Mouse (Mus musculus): ENCODE measurements around the gene Mbnl2. TPM values are rescaled to one million over a fixed set of nuclear protein-coding genes. Genes with fewer than 3 reads are reported as not detected.

Mbnl2 gene
- polyA plus RNA-seq, 1 experiment from 2014 or later, result 163 TPM

- Histone ChIP-seq H3K27ac (no peak overlapping the region), H3K4me3 (no peak overlapping the region), H3K4me2 (no peak overlapping the region), H3K36me3 (no peaks in the 10 kb centered on the region), H3K9me3 (no peaks in the 10 kb centered on the region), H3K4me1 (no peaks in the 10 kb centered on the region), H3K9ac (no peak overlapping the region), H3K27me3 (no peaks in the 10 kb centered on the region)
- ATAC-seq (ENCODE audit: insufficient number of reproducible peaks, low FRiP score, low TSS enrichment, low read depth), result no peak
- 80% methylated on average over 11 of the region's 11 CpGs for WGBS
Observed at GRCm38 (mm10) chr14:120261606-120262005, 13.9 kb upstream of the Mbnl2 start.

- Histone ChIP-seq H3K27ac (no peak overlapping the region), H3K4me3 (no peak overlapping the region), H3K9ac (no peak overlapping the region), H3K9me3 (no peaks in the 10 kb centered on the region), H3K36me3 (no peaks in the 10 kb centered on the region), H3K27me3 (no peaks in the 10 kb centered on the region), H3K4me1 (no peaks in the 10 kb centered on the region), H3K4me2 (no peak overlapping the region)
- 89% methylated on average over 14 of the region's 14 CpGs for WGBS
- no peak for ATAC-seq (ENCODE audit: insufficient number of reproducible peaks, low FRiP score, low TSS enrichment, low read depth)
Observed at GRCm38 (mm10) chr14:120262660-120263379, 12.6 kb upstream of the Mbnl2 start.

- H3K4me2 ChIP-seq, result no peak overlapping the region
- 79% methylated on average over 11 of the region's 11 CpGs for WGBS
- no peaks in the 10 kb centered on the region for H3K4me1 ChIP-seq
- H3K27ac ChIP-seq, result no peak overlapping the region
- no peak for ATAC-seq (ENCODE audit: insufficient number of reproducible peaks, low FRiP score, low TSS enrichment, low read depth)
- H3K36me3 ChIP-seq, result no peaks in the 10 kb centered on the region
- no peaks in the 10 kb centered on the region for H3K27me3 ChIP-seq
- no peak overlapping the region for H3K9ac ChIP-seq
- no peaks in the 10 kb centered on the region for H3K9me3 ChIP-seq
- no peak overlapping the region for H3K4me3 ChIP-seq
Observed at GRCm38 (mm10) chr14:120263380-120264135, 11.9 kb upstream of the Mbnl2 start.

- Histone ChIP-seq H3K27me3 (no peaks in the 10 kb centered on the region), H3K4me2 (no peak overlapping the region), H3K9me3 (no peaks in the 10 kb centered on the region), H3K4me3 (no peak overlapping the region), H3K4me1 (no peaks in the 10 kb centered on the region), H3K27ac (no peak overlapping the region), H3K9ac (no peak overlapping the region), H3K36me3 (no peaks in the 10 kb centered on the region)
- ATAC-seq (ENCODE audit: insufficient number of reproducible peaks, low FRiP score, low TSS enrichment, low read depth), result no peak
Observed at GRCm38 (mm10) chr14:120265886-120266285, 9.6 kb upstream of the Mbnl2 start.

- Histone ChIP-seq H3K9me3 (no peaks in the 10 kb centered on the region), H3K27me3 (no peaks in the 10 kb centered on the region), H3K9ac (no peak overlapping the region), H3K36me3 (no peaks in the 10 kb centered on the region), H3K4me3 (no peak overlapping the region), H3K4me2 (no peak overlapping the region), H3K4me1 (no peaks in the 10 kb centered on the region), H3K27ac (no peak overlapping the region)
- ATAC-seq (ENCODE audit: insufficient number of reproducible peaks, low FRiP score, low TSS enrichment, low read depth), result no peak
- 95% methylated on average over 4 of the region's 4 CpGs for WGBS
Observed at GRCm38 (mm10) chr14:120267130-120267529, 8.3 kb upstream of the Mbnl2 start.

GRCm38 (mm10) chr14:120270031-120270430, 5.4 kb upstream of the Mbnl2 start:
- Histone ChIP-seq H3K4me2 (no peak overlapping the region), H3K9me3 (no peaks in the 10 kb centered on the region), H3K4me1 (peaks cover 5% of the 10 kb centered on the region), H3K36me3 (no peaks in the 10 kb centered on the region), H3K9ac (no peak overlapping the region), H3K27ac (no peak overlapping the region), H3K4me3 (no peak overlapping the region), H3K27me3 (no peaks in the 10 kb centered on the region)
- ATAC-seq (ENCODE audit: insufficient number of reproducible peaks, low FRiP score, low TSS enrichment, low read depth), result no peak
- WGBS, result 81% methylated on average over 3 of the region's 3 CpGs

GRCm38 (mm10) chr14:120270633-120271032, 4.8 kb upstream of the Mbnl2 start:
- Histone ChIP-seq H3K4me3 (no peak overlapping the region), H3K4me2 (no peak overlapping the region), H3K27me3 (no peaks in the 10 kb centered on the region), H3K4me1 (peaks cover 7% of the 10 kb centered on the region), H3K9ac (no peak overlapping the region), H3K9me3 (no peaks in the 10 kb centered on the region), H3K36me3 (no peaks in the 10 kb centered on the region), H3K27ac (no peak overlapping the region)
- 81% methylated on average over 4 of the region's 4 CpGs for WGBS
- ATAC-seq (ENCODE audit: insufficient number of reproducible peaks, low FRiP score, low TSS enrichment, low read depth), result no peak

- WGBS, result 81% methylated on average over 8 of the region's 8 CpGs
- ATAC-seq (ENCODE audit: insufficient number of reproducible peaks, low FRiP score, low TSS enrichment, low read depth), result no peak
- Histone ChIP-seq H3K27ac (no peak overlapping the region), H3K27me3 (no peaks in the 10 kb centered on the region), H3K4me3 (no peak overlapping the region), H3K4me1 (peaks cover 7% of the 10 kb centered on the region), H3K36me3 (no peaks in the 10 kb centered on the region), H3K9me3 (no peaks in the 10 kb centered on the region), H3K9ac (no peak overlapping the region), H3K4me2 (no peak overlapping the region)
Observed at GRCm38 (mm10) chr14:120271096-120271495, 4.4 kb upstream of the Mbnl2 start.

- Histone ChIP-seq H3K27ac (no peak overlapping the region), H3K36me3 (no peaks in the 10 kb centered on the region), H3K4me2 (no peak overlapping the region), H3K4me1 (peaks cover 24% of the 10 kb centered on the region), H3K27me3 (no peaks in the 10 kb centered on the region), H3K4me3 (no peak overlapping the region), H3K9me3 (no peaks in the 10 kb centered on the region), H3K9ac (no peak overlapping the region)
- WGBS, result 46% methylated on average over 5 of the region's 5 CpGs
- no peak for ATAC-seq (ENCODE audit: insufficient number of reproducible peaks, low FRiP score, low TSS enrichment, low read depth)
Observed at GRCm38 (mm10) chr14:120273766-120274165, 1.7 kb upstream of the Mbnl2 start.

- H3K36me3 ChIP-seq, result no peaks in the 10 kb centered on the region
- H3K4me2 ChIP-seq, result peak overlapping the region; percentile 61
- WGBS, result 37% methylated on average over 5 of the region's 5 CpGs
- H3K4me1 ChIP-seq, result peaks cover 34% of the 10 kb centered on the region
- peak overlapping the region; percentile 97 for H3K27ac ChIP-seq
- no peaks in the 10 kb centered on the region for H3K27me3 ChIP-seq
- no peak for ATAC-seq (ENCODE audit: insufficient number of reproducible peaks, low FRiP score, low TSS enrichment, low read depth)
- no peaks in the 10 kb centered on the region for H3K9me3 ChIP-seq
- H3K4me3 ChIP-seq, result peak overlapping the region; percentile 69
- no peak overlapping the region for H3K9ac ChIP-seq
Observed at GRCm38 (mm10) chr14:120274746-120275145, 723 bp upstream of the Mbnl2 start.

- no peak for ATAC-seq (ENCODE audit: insufficient number of reproducible peaks, low FRiP score, low TSS enrichment, low read depth)
- under 1% methylated on average over 10 of the region's 10 CpGs for WGBS
- Histone ChIP-seq H3K27ac (peak overlapping the region; percentile 97), H3K9ac (peak overlapping the region; percentile 52), H3K9me3 (no peaks in the 10 kb centered on the region), H3K4me1 (peaks cover 50% of the 10 kb centered on the region), H3K4me2 (peak overlapping the region; percentile 83), H3K27me3 (no peaks in the 10 kb centered on the region), H3K36me3 (0 out of 2 replicates have a peak, but pooled peaks cover 4% of the 10 kb centered on the region), H3K4me3 (peak overlapping the region; percentile 69)
Observed at GRCm38 (mm10) chr14:120276343-120277080, 1.0 kb downstream of the Mbnl2 start.
